Mouse (Mus musculus) monocyte, adult 5-6 weeks (primary cell): ENCODE measurements around the gene Sprr2a3. TPM values are rescaled to one million over a fixed set of nuclear protein-coding genes. Genes with fewer than 3 reads are reported as not detected.
"Not testable (repeated sequence)": the region's sequence is repeated elsewhere in the genome, so short reads cannot be mapped to it uniquely, and the experiment has no call there.

Experiments used
- ATAC-seq: fragments of 153-309, 156-312 bp; replicated peaks from 2 replicates; pipeline ENCODE4 v1.8.0; 2017; ENCODE audit warnings: mild to moderate bottlenecking; ENCODE audit not compliant: low TSS enrichment, insufficient number of reproducible peaks, severe bottlenecking, poor library complexity, low FRiP score
- total RNA-seq: library from RNA; stranded (forward); fragments of 200-1000, 200-491, 200-594 nt; gene quantifications from 3 replicates; pipeline ENCODE4 v1.2.3, GENCODE M21; 2017

The Sprr2a3 gene
- total RNA-seq: not detected in 3 replicates

DNA sequence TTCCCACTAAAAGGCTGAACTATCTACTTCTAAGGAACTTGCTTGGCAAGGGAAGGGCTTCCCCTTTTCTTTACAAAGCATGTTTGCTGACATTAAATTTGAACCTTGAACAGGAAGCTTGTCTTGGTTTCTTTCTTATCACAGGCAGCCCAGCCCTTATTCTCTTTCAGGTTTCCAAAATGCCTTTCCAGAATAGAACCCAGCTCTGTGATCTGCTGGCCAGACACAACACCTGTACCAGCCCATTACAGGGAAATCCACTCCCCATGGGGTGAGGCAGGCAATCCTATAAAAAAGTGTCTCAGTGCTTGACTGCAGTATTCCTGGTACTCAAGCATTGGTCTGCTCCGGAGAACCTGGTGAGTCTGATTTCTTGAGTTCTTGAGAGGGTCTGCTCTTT, at the start of gene Sprr2a3:
TSS of gene Sprr2a3 (plus strand) at position 317 of the 400 bp plus-strand sequence.
- not testable (repeated sequence) for ATAC-seq

DNA sequence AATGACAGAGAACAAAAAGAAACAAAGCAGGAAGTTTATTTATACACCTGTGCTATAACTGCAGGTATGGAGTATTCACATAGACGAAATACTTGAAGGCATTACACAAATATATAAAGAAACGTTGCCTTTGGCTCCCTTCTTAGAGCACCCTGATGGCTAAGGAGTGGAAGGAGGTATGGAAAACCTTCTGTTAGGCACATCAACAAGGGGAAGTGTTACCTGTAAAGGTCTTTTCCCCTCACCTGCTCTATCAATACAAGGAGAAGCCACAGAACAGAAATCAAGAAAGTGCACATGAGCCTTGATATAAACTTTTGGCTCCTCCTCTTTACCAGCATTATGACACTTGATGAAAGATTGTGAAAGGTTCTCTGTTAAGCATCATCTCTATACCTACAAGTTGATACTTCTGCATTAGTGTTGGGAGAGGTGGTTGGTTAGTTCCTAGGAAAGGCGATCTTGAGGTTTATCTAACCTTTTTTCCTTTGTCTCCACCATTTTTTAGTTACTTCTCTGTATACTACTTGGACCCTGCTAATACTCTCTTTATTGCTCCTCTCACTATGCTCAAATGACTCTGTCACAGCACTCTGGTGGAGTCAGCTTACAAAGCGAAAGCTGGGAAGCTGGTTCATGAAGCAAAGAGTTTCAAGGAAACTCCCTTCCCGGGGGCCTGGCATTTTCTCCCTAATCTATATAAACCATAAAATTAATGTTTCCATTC, 48.6 kb upstream of the Sprr2a3 start:
- peak; percentile 47 for ATAC-seq

- ATAC-seq: not testable (repeated sequence)
Observed at GRCm38 (mm10) chr3:92238736-92239135, 46.5 kb upstream of the Sprr2a3 start.

DNA sequence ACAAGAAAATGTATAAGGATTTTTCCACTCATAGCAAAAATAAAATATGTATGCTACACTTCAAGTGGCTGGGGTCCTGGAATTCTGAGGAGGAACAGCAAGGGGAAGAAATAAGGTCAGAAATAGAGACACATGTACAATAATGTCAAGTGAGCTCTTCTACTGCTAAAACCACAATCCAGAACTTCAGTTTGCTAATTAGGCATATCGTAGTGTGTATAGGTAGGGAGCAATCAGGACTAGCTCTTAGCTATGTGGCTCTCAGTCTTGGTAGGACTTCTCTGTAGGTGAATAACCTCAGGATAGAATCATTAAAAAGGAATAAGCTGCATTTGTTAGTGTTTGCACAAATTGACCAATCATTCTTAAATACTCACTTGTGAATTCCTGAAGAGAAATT, 46.0 kb upstream of the Sprr2a3 start:
- peak; percentile 24; the same call in 1 of the 2 replicates for ATAC-seq

DNA sequence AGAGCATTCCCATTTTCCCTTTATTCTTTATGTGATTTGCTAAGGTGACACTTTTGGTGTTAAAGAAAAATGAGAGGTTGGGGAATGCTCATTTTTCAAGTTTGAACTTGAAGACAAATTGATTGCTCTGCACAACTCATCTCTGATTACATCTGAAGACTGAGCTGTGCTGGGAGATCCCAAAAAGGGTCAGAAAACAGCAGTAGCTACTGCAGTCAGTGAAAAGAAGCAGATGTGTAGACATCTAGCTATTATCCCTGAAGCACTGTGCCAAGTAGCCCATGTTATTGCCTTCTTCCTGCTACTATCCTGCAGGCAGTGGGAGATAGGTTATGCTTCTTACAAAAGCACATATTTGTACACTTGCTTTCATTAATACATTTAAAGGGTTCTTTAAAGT, 40.4 kb upstream of the Sprr2a3 start:
- not testable (repeated sequence) for ATAC-seq

DNA sequence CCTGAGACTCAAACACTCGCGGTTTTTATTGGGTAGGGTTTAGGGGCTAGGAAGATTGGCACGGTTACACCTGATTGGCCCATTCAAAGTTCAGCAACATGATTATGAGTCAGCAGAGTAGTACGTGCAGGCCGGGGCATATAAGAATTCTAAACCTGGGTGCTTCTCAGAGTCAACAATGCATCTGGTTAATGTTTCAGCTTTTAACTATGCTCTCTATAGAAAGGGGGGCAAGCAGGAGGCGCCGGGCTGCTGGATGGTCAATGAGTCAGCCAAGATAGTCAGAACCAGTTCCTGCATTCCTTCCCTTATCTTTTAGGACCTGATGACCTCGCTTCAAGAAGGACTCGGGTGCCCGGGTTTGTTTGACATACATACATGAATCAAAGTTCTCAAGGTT, 39.0 kb upstream of the Sprr2a3 start:
- not testable (repeated sequence) for ATAC-seq

GRCm38 (mm10) chr3:92248494-92248893, 36.7 kb upstream of the Sprr2a3 start:
- ATAC-seq: not testable (repeated sequence)

DNA sequence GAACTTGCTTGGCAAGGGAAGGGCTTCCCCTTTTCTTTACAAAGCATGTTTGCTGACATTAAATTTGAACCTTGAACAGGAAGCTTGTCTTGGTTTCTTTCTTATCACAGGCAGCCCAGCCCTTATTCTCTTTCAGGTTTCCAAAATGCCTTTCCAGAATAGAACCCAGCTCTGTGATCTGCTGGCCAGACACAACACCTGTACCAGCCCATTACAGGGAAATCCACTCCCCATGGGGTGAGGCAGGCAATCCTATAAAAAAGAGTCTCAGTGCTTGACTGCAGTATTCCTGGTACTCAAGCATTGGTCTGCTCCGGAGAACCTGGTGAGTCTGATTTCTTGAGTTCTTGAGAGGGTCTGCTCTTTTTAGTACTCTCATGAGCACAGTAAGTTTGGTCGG, 34.8 kb upstream of the Sprr2a3 start:
- not testable (repeated sequence) for ATAC-seq

DNA sequence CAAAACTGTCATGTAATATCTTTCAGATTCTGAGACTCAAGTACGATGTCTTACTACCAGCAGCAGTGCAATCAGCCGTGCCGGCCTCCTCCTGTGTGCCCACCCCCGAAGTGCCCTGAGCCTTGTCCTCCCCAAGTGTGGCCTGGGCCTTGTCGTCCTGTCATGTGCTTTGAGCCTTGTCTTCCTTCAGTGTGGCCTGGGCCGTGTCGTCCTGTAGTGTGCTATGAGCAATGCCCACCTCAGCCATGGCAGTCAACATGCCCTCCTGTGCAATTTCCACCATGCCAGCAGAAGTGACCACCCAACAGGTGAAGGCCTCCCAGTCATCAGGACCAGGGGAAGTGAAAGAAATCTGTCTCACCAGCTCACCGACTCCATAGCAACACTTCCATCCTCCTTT, 31.4 kb upstream of the Sprr2a3 start:
- peak; percentile 66 for ATAC-seq

- ATAC-seq: not testable (repeated sequence)
Observed at GRCm38 (mm10) chr3:92258526-92258925, 26.7 kb upstream of the Sprr2a3 start.

GRCm38 (mm10) chr3:92263462-92263861, 21.8 kb upstream of the Sprr2a3 start:
- not testable (repeated sequence) for ATAC-seq

- ATAC-seq: peak; percentile 47; the same call in 1 of the 2 replicates
Observed at GRCm38 (mm10) chr3:92271414-92271985, 13.7 kb upstream of the Sprr2a3 start.

- ATAC-seq: not testable (repeated sequence)
Observed at GRCm38 (mm10) chr3:92273504-92273903, 11.7 kb upstream of the Sprr2a3 start.

GRCm38 (mm10) chr3:92274018-92274417, 11.2 kb upstream of the Sprr2a3 start:
- not testable (repeated sequence) for ATAC-seq

DNA sequence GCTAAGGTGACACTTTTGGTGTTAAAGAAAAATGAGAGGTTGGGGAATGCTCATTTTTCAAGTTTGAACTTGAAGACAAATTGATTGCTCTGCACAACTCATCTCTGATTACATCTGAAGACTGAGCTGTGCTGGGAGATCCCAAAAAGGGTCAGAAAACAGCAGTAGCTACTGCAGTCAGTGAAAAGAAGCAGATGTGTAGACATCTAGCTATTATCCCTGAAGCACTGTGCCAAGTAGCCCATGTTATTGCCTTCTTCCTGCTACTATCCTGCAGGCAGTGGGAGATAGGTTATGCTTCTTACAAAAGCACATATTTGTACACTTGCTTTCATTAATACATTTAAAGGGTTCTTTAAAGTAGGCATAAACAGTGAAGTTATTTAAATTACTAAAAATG, 5.6 kb upstream of the Sprr2a3 start:
- not testable (repeated sequence) for ATAC-seq

DNA sequence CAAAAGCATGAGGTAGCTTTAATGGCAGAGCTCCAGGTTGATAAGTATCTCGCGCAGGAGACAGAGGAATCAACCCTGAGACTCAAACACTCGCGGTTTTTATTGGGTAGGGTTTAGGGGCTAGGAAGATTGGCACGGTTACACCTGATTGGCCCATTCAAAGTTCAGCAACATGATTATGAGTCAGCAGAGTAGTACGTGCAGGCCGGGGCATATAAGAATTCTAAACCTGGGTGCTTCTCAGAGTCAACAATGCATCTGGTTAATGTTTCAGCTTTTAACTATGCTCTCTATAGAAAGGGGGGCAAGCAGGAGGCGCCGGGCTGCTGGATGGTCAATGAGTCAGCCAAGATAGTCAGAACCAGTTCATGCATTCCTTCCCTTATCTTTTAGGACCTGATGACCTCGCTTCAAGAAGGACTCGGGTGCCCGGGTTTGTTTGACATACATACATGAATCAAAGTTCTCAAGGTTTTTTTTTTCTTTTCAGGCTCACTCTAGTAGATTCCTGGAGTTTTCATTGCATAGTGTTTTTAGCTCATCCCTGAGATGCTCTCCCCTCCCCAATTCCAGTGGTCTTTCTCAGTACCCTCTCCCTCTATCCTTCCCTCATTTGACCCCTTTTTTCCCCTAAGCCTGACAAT, 4.1 kb upstream of the Sprr2a3 start:
- not testable (repeated sequence) for ATAC-seq

DNA sequence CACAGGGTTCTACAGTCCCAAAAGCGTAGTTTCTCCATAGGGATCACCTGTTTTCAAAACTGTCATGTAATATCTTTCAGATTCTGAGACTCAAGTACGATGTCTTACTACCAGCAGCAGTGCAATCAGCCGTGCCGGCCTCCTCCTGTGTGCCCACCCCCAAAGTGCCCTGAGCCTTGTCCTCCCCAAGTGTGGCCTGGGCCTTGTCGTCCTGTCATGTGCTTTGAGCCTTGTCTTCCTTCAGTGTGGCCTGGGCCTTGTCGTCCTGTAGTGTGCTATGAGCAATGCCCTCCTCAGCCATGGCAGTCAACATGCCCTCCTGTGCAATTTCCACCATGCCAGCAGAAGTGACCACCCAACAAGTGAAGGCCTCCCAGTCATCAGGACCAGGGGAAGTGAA, 3.3 kb downstream of the Sprr2a3 start:
- peak; percentile 54; the same call in 1 of the 2 replicates for ATAC-seq

- no peak for ATAC-seq
Observed at GRCm38 (mm10) chr3:92307406-92307805, 22.2 kb downstream of the Sprr2a3 start.

- no peak for ATAC-seq
Observed at GRCm38 (mm10) chr3:92316320-92316719, 31.1 kb downstream of the Sprr2a3 start, which contains the start of gene Sprr2b. Gene Sprr2b (plus strand): TSS chr3:92316620.

DNA sequence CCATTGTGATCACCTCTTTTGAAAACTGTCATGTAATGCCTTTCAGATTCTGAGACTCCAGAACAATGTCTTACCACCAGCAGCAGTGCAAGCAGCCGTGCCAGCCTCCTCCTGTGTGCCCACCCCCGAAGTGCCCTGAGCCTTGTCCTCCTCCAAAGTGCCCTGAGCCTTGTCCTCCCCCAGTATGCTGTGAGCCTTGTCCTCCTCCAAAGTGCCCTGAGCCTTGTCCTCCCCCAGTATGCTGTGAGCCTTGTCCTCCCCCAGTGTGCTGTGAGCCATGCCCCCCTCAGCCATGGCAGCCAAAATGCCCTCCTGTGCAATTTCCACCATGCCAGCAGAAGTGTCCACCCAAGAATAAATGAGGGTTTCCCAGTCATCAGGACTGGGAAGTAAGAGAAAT, 32.2 kb downstream of the Sprr2a3 start:
- no peak for ATAC-seq
